ENCODE assay signal across 17 mouse cellular contexts in genomic region chr14:75010346-75010745, GRCm38 (mm10). TPM values are rescaled to one million over a fixed set of nuclear protein-coding genes. Genes with fewer than 3 reads are reported as not detected.
DNase-seq lines count a peak whose midpoint lies in the region; ATAC-seq and TF ChIP-seq lines count a peak whose summit lies in the region.
"Had no signal": no experiment of that assay in that cellular context is flagged by ENCODE, and none has a peak within 500 bp of the region (broad histone marks: within the 10 kb centered on the region; RNA-seq: fewer than 3 reads in every experiment).

No protein-coding gene starts in this region.

- H3K4me2 ChIP-seq in kidney, embryonic 14.5 days (replicated peaks; ENCODE audit: low read depth, low read length): no peak overlapping the region
- H3K4me2 ChIP-seq in stomach, postnatal 0 days (replicated peaks; ENCODE audit: low read depth): no peak overlapping the region
- H3K4me2 ChIP-seq in intestine, embryonic 16.5 days (ENCODE audit: low read depth, low read length): no peak overlapping the region
- H3K4me2 ChIP-seq: forebrain, embryonic 13.5 days; hindbrain, embryonic 13.5 days; lung, embryonic 15.5 days; neural tube, embryonic 13.5 days had no signal

- no peak for TF ChIP-seq EP300 in stomach, postnatal 0 days (optimal IDR thresholded peaks at IDR 0.05)

- no peak overlapping the region for H3K4me3 ChIP-seq in kidney, embryonic 14.5 days (ENCODE audit: low read length)
- no peak overlapping the region for H3K4me3 ChIP-seq in macrophage (ENCODE audit: inconsistent target)
- no peak overlapping the region for H3K4me3 ChIP-seq in stomach, postnatal 0 days (ENCODE audit: low read depth, low read length)
- H3K4me3 ChIP-seq in intestine, embryonic 16.5 days (ENCODE audit: low read length): no peak overlapping the region
- H3K4me3 ChIP-seq: forebrain, embryonic 13.5 days; hindbrain, embryonic 13.5 days; lung, embryonic 15.5 days; midbrain, embryonic 10.5 days; neural tube, embryonic 13.5 days had no signal

- peak; percentile 35; the same call in 1 of the 2 replicates for ATAC-seq in kidney, embryonic 14.5 days (ENCODE audit: low FRiP score, low TSS enrichment)
- peak; percentile 57 for ATAC-seq in activated CD4-positive, CD25-positive, alpha-beta regulatory T cell, adult 4 months
- no peak for ATAC-seq in stomach, postnatal 0 days (ENCODE audit: low FRiP score, low TSS enrichment)
- ATAC-seq in intestine, embryonic 16.5 days: no peak
- ATAC-seq: forebrain, embryonic 13.5 days; intestine, postnatal 0 days had no signal

- WGBS in kidney, embryonic 14.5 days: 21% methylated on average over 4 of the region's 4 CpGs
- WGBS in macrophage (ENCODE audit: missing documents): 3% methylated on average over 4 of the region's 4 CpGs
- 47% methylated on average over 4 of the region's 4 CpGs for WGBS in stomach, postnatal 0 days
- WGBS in intestine, embryonic 16.5 days: 45% methylated on average over 4 of the region's 4 CpGs

- H3K9ac ChIP-seq in kidney, embryonic 14.5 days (ENCODE audit: low read depth, low read length): no peak overlapping the region
- no peak overlapping the region for H3K9ac ChIP-seq in stomach, postnatal 0 days (ENCODE audit: low read length)
- H3K9ac ChIP-seq in intestine, embryonic 16.5 days (ENCODE audit: low read depth, low read length): no peak overlapping the region
- H3K9ac ChIP-seq: forebrain, embryonic 13.5 days; hindbrain, embryonic 13.5 days; lung, embryonic 15.5 days; neural tube, embryonic 13.5 days had no signal

- H3K4me1 ChIP-seq in kidney, embryonic 14.5 days (ENCODE audit: control insufficient read depth, insufficient read depth, low read length): no peaks in the 10 kb centered on the region
- no peaks in the 10 kb centered on the region for H3K4me1 ChIP-seq in stomach, postnatal 0 days (replicated peaks; ENCODE audit: control insufficient read depth, insufficient read depth)
- H3K4me1 ChIP-seq in intestine, embryonic 16.5 days (ENCODE audit: control insufficient read depth, insufficient read depth, low read length): no peaks in the 10 kb centered on the region
- H3K4me1 ChIP-seq: forebrain, embryonic 13.5 days; lung, embryonic 15.5 days; midbrain, embryonic 10.5 days; neural tube, embryonic 13.5 days had no signal

- no peak for DNase-seq in kidney, postnatal 10 days
- DNase-seq in 416B (ENCODE audit: low read depth): peak; percentile 54
- no peak for DNase-seq in stomach, postnatal 0 days (ENCODE audit: low spot score)
- DNase-seq in layer of hippocampus, postnatal 36 days: no peak
- DNase-seq: cerebellum, postnatal 25 days; right cerebral cortex, postnatal 14 days had no signal

- H3K79me2 ChIP-seq in macrophage (ENCODE audit: inconsistent target): no peaks in the 10 kb centered on the region

- H3K9me3 ChIP-seq in kidney, embryonic 14.5 days (ENCODE audit: control insufficient read depth, low read length): no peaks in the 10 kb centered on the region
- H3K9me3 ChIP-seq in stomach, postnatal 0 days (ENCODE audit: control insufficient read depth, low read length): no peaks in the 10 kb centered on the region
- no peaks in the 10 kb centered on the region for H3K9me3 ChIP-seq in intestine, embryonic 16.5 days (ENCODE audit: control insufficient read depth, low read length)
- H3K9me3 ChIP-seq: forebrain, embryonic 13.5 days; hindbrain, embryonic 13.5 days; lung, embryonic 15.5 days; midbrain, embryonic 10.5 days; neural tube, embryonic 13.5 days had no signal

- H3K27ac ChIP-seq in kidney, embryonic 14.5 days (ENCODE audit: low read depth, low read length): no peak overlapping the region
- H3K27ac ChIP-seq in macrophage: peak overlapping the region; percentile 85
- H3K27ac ChIP-seq in stomach, postnatal 0 days (replicated peaks): no peak overlapping the region
- no peak overlapping the region for H3K27ac ChIP-seq in intestine, embryonic 16.5 days (ENCODE audit: low read length)
- H3K27ac ChIP-seq: forebrain, embryonic 13.5 days; hindbrain, embryonic 13.5 days; kidney, postnatal 0 days; lung, embryonic 15.5 days; midbrain, embryonic 10.5 days; neural tube, embryonic 13.5 days had no signal

- no peaks in the 10 kb centered on the region for H3K36me3 ChIP-seq in kidney, embryonic 14.5 days (ENCODE audit: control insufficient read depth, insufficient read depth, low read length)
- H3K36me3 ChIP-seq in macrophage (ENCODE audit: inconsistent target): no peaks in the 10 kb centered on the region
- no peaks in the 10 kb centered on the region for H3K36me3 ChIP-seq in stomach, postnatal 0 days (ENCODE audit: control insufficient read depth, insufficient read depth, low read length)
- no peaks in the 10 kb centered on the region for H3K36me3 ChIP-seq in intestine, embryonic 16.5 days (ENCODE audit: control insufficient read depth, insufficient read depth, low read length)
- H3K36me3 ChIP-seq: hindbrain, embryonic 13.5 days; lung, embryonic 15.5 days; midbrain, embryonic 10.5 days; neural tube, embryonic 13.5 days had no signal

- TF ChIP-seq CTCF in stomach, postnatal 0 days (IDR thresholded peaks at IDR 0.05; ENCODE audit: low read depth): no peak

- no peaks in the 10 kb centered on the region for H3K27me3 ChIP-seq in kidney, embryonic 14.5 days (ENCODE audit: control insufficient read depth, insufficient read depth, low read length)
- H3K27me3 ChIP-seq in stomach, postnatal 0 days (ENCODE audit: control insufficient read depth, insufficient read depth, low read length): no peaks in the 10 kb centered on the region
- no peaks in the 10 kb centered on the region for H3K27me3 ChIP-seq in intestine, embryonic 16.5 days (replicated peaks; ENCODE audit: control insufficient read depth, insufficient read depth, low read length)
- H3K27me3 ChIP-seq: forebrain, embryonic 13.5 days; lung, embryonic 15.5 days; neural tube, embryonic 13.5 days had no signal

RNA-seq across cellular contexts. Expression of gene Rubcnl, which starts 5.5 kb away (rescaled TPM):
- polyA plus RNA-seq in kidney, embryonic 14.5 days (2014; fragmentation: Nextera tagmentation; extraction: Ambion mirVana): 0.34 and 0.71 TPM in 2 replicates
- polyA plus RNA-seq in activated CD4-positive, CD25-positive, alpha-beta regulatory T cell, adult 4 months (2017; shearing (Covaris generic)): 1 to 10 TPM in 1 of 2 experiments, under 1 TPM in 1; 0.12 to 1.3 TPM
- 10 to 100 TPM in 17 of 26 experiments, 1 to 10 TPM in 9; 2.9 to 39.5 (median 21.6) TPM for total RNA-seq in macrophage (2018; cell fraction: chromatin; rRNA removed)
- 10 to 100 TPM in 2 of 26 experiments, 1 to 10 TPM in 22, under 1 TPM in 2; 0.80 to 11.8 (median 5.9) TPM for total RNA-seq in macrophage (2018; cell fraction: cytosol; rRNA removed)
- total RNA-seq in macrophage (2018; cell fraction: nucleus; rRNA removed): 10 to 100 TPM in 16 of 26 experiments, 1 to 10 TPM in 10; 3.1 to 39.7 (median 18.1) TPM
- 3.3 to 9.9 TPM (median 4.6 TPM) in 3 replicates for polyA plus RNA-seq in macrophage (2018)
- polyA plus RNA-seq in stomach, postnatal 0 days (2015; fragmentation: Nextera tagmentation; extraction: Ambion mirVana): 0.23 and 0.27 TPM in 2 replicates
- 0.45 and 0.58 TPM in 2 replicates for polyA plus RNA-seq in intestine, embryonic 16.5 days (2015; fragmentation: Nextera tagmentation; extraction: Ambion mirVana)
- 1 to 10 TPM in 1 of 2 experiments, under 1 TPM in 1; 0.85 to 1.3 TPM for total RNA-seq in layer of hippocampus, postnatal 36 days (2021)

Comparison
In these comparisons a context has a peak if more than half of its experiments do, and no peak if none do; other contexts are left out.
1. ATAC-seq: peak in kidney, embryonic 14.5 days (single experiment) and activated CD4-positive, CD25-positive, alpha-beta regulatory T cell, adult 4 months (single experiment); none in stomach, postnatal 0 days (single experiment) and intestine, embryonic 16.5 days (single experiment).